Mouse (Mus musculus): ENCODE measurements around the gene Magea10.

Gene Magea10

GRCm38 (mm10) chrX:72386758-72387157 lies at the start of gene Magea10:
Magea10 (minus strand) TSS chrX:72386858.
- in situ Hi-C loops (cut with MboI, MseI): no loop called here

- in situ Hi-C loops (cut with MboI, MseI): no loop called here
Observed at GRCm38 (mm10) chrX:72381972-72382371, 4.7 kb downstream of the Magea10 start.
